Mouse (Mus musculus): ENCODE results near the gene 9430015G10Rik. TPM values are rescaled to one million over a fixed set of nuclear protein-coding genes. Genes with fewer than 3 reads are reported as not detected.
A peak's percentile ranks its signal among the peaks of the same experiment; 100 is the strongest.

Gene 9430015G10Rik
- total RNA-seq (2014; rRNA removed) (28.1 and 31.1 TPM in 2 replicates), polyA plus RNA-seq (2015; fragmentation: Nextera tagmentation; extraction: Ambion mirVana) (22.1 and 25.2 TPM in 2 replicates)

GRCm38 (mm10) chr4:156109570-156110331 is at the start of gene 9430015G10Rik:
Gene 9430015G10Rik (plus strand): TSS chr4:156109982.
- H3K36me3 ChIP-seq (ENCODE audit: insufficient read depth, low read length), result no peaks in the 10 kb centered on the region
- H3K9me3 ChIP-seq (ENCODE audit: low read length), result no peaks in the 10 kb centered on the region
- peak within 1 kb of the TSS; percentile 61 for H3K9ac ChIP-seq (replicated peaks; ENCODE audit: low read length, poor library complexity, severe bottlenecking)
- peak; percentile 98 for ATAC-seq (ENCODE audit: low FRiP score)
- H3K4me3 ChIP-seq (ENCODE audit: low read depth, low read length), result peak within 1 kb of the TSS; percentile 70
- peak; percentile 57 for TF ChIP-seq CTCF (IDR thresholded peaks at IDR 0.05)
- peak; percentile 100 for DNase-seq (ENCODE audit: low spot score)
- peak within 1 kb of the TSS; percentile 84 for H3K27ac ChIP-seq (ENCODE audit: low read depth, low read length)
- no peaks in the 10 kb centered on the region for H3K27me3 ChIP-seq (ENCODE audit: insufficient read depth, low read length)
- H3K4me1 ChIP-seq (ENCODE audit: insufficient read depth, low read length), result peaks cover 7% of the 10 kb centered on the region; the same call in 1 of the 2 replicates
- under 1% methylated on average over 57 of the region's 60 CpGs for WGBS
- H3K4me2 ChIP-seq (ENCODE audit: low read depth, low read length, poor library complexity, severe bottlenecking), result peak within 1 kb of the TSS; percentile 49

- no peak for TF ChIP-seq CTCF (IDR thresholded peaks at IDR 0.05)
- H3K27ac ChIP-seq (ENCODE audit: low read depth, low read length), result no peak overlapping the region
- no peak for ATAC-seq (ENCODE audit: low FRiP score)
Observed at GRCm38 (mm10) chr4:156063861-156064509, 45.8 kb upstream of the 9430015G10Rik start.

GRCm38 (mm10) chr4:156064510-156064897 is 45.3 kb upstream of the 9430015G10Rik start:
- Histone ChIP-seq H3K27me3 (ENCODE audit: insufficient read depth, low read length) (no peaks in the 10 kb centered on the region), H3K9ac (replicated peaks; ENCODE audit: low read length, poor library complexity, severe bottlenecking) (no peak overlapping the region), H3K36me3 (ENCODE audit: insufficient read depth, low read length) (no peaks in the 10 kb centered on the region), H3K4me1 (ENCODE audit: insufficient read depth, low read length) (no peaks in the 10 kb centered on the region), H3K9me3 (ENCODE audit: low read length) (no peaks in the 10 kb centered on the region), H3K4me2 (ENCODE audit: low read depth, low read length, poor library complexity, severe bottlenecking) (no peak overlapping the region), H3K4me3 (ENCODE audit: low read depth, low read length) (no peak overlapping the region), H3K27ac (ENCODE audit: low read depth, low read length) (no peak overlapping the region)
- DNase-seq (ENCODE audit: low spot score) (no peak), ATAC-seq (ENCODE audit: low FRiP score) (no peak)
- WGBS, result 86% methylated on average over 9 of the region's 9 CpGs
- no peak for TF ChIP-seq CTCF (IDR thresholded peaks at IDR 0.05)

More at GRCm38 (mm10) chr4:156063861-156064509, 45.8 kb upstream of the 9430015G10Rik start:
- H3K4me1 ChIP-seq (ENCODE audit: insufficient read depth, low read length), result no peaks in the 10 kb centered on the region
- H3K9ac ChIP-seq (replicated peaks; ENCODE audit: low read length, poor library complexity, severe bottlenecking), result 0 out of 2 replicates have a peak overlapping the region, but pooled peaks have one; percentile 13
- peak; percentile 14 for DNase-seq (ENCODE audit: low spot score)
- no peak overlapping the region for H3K4me3 ChIP-seq (ENCODE audit: low read depth, low read length)
- H3K4me2 ChIP-seq (ENCODE audit: low read depth, low read length, poor library complexity, severe bottlenecking), result no peak overlapping the region
- no peaks in the 10 kb centered on the region for H3K9me3 ChIP-seq (ENCODE audit: low read length)
- H3K36me3 ChIP-seq (ENCODE audit: insufficient read depth, low read length), result no peaks in the 10 kb centered on the region
- H3K27me3 ChIP-seq (ENCODE audit: insufficient read depth, low read length), result no peaks in the 10 kb centered on the region
- WGBS, result 7% methylated on average over 4 of the region's 4 CpGs

- Histone ChIP-seq H3K4me1 (ENCODE audit: insufficient read depth, low read length) (no peaks in the 10 kb centered on the region), H3K9me3 (ENCODE audit: low read length) (no peaks in the 10 kb centered on the region), H3K36me3 (ENCODE audit: insufficient read depth, low read length) (no peaks in the 10 kb centered on the region), H3K4me3 (ENCODE audit: low read depth, low read length) (no peak overlapping the region), H3K4me2 (ENCODE audit: low read depth, low read length, poor library complexity, severe bottlenecking) (no peak overlapping the region), H3K27ac (ENCODE audit: low read depth, low read length) (no peak overlapping the region), H3K27me3 (ENCODE audit: insufficient read depth, low read length) (no peaks in the 10 kb centered on the region), H3K9ac (replicated peaks; ENCODE audit: low read length, poor library complexity, severe bottlenecking) (no peak overlapping the region)
- TF ChIP-seq CTCF (IDR thresholded peaks at IDR 0.05), result no peak
- ATAC-seq (ENCODE audit: low FRiP score), result no peak
- 85% methylated on average over 10 of the region's 10 CpGs for WGBS
- no peak for DNase-seq (ENCODE audit: low spot score)
Observed at GRCm38 (mm10) chr4:156065156-156065894, 44.5 kb upstream of the 9430015G10Rik start.

- no peak for TF ChIP-seq CTCF (IDR thresholded peaks at IDR 0.05)
- H3K27me3 ChIP-seq (ENCODE audit: insufficient read depth, low read length), result no peaks in the 10 kb centered on the region
- H3K9ac ChIP-seq (replicated peaks; ENCODE audit: low read length, poor library complexity, severe bottlenecking), result no peak overlapping the region
- H3K4me1 ChIP-seq (ENCODE audit: insufficient read depth, low read length), result no peaks in the 10 kb centered on the region
- DNase-seq (ENCODE audit: low spot score) (no peak), ATAC-seq (ENCODE audit: low FRiP score) (no peak)
- H3K4me3 ChIP-seq (ENCODE audit: low read depth, low read length), result no peak overlapping the region
- no peaks in the 10 kb centered on the region for H3K36me3 ChIP-seq (ENCODE audit: insufficient read depth, low read length)
- H3K27ac ChIP-seq (ENCODE audit: low read depth, low read length), result no peak overlapping the region
- no peak overlapping the region for H3K4me2 ChIP-seq (ENCODE audit: low read depth, low read length, poor library complexity, severe bottlenecking)
- H3K9me3 ChIP-seq (ENCODE audit: low read length), result no peaks in the 10 kb centered on the region
- WGBS, result 71% methylated on average over 5 of the region's 5 CpGs
Observed at GRCm38 (mm10) chr4:156067256-156067949, 42.4 kb upstream of the 9430015G10Rik start.

All from midbrain, postnatal 0 days (tissue).